Mouse (Mus musculus): ENCODE measurements around the gene Cfi.

DNA sequence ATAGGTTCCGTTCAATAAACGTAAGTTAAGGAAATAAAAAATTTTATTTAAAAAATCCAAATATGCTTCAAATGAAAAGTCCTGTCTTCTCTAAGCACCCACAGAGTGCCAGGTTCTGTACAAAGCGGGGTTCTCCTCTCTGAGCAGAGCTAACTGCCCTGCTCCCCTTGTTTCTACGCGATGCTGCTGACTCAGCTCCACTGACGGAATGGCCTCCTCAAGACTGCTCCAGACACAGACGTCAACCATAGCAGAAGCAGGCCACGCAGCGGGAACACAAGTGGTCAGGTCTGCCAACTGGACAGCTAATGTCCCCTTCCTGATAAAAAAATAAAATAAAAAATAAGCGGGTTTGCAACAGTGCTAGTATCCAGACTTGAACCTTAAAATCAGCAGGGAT, 10.8 kb upstream of the Cfi start:
- TF ChIP-seq EP300 (IDR thresholded peaks at IDR 0.05; ENCODE audit: low read depth) (no peak), CTCF (IDR thresholded peaks at IDR 0.05; ENCODE audit: low read depth) (no peak)

Measured in liver, postnatal 0 days (tissue).